Mouse (Mus musculus) erythroblast, embryonic 14.5 days (primary cell): ENCODE measurements around the gene Calm3.

Experiments used
- GATA1 ChIP-seq: IDR thresholded peaks from 2 replicates; pipeline ENCODE4 v1.6.1; 2012; ENCODE audit warnings: low read length, inconsistent platforms, mixed read lengths
- TAL1 ChIP-seq: IDR thresholded peaks from 3 replicates; pipeline ENCODE4 v1.6.1; 2012; ENCODE audit warnings: low read length, inconsistent platforms, mixed read lengths

DNA sequence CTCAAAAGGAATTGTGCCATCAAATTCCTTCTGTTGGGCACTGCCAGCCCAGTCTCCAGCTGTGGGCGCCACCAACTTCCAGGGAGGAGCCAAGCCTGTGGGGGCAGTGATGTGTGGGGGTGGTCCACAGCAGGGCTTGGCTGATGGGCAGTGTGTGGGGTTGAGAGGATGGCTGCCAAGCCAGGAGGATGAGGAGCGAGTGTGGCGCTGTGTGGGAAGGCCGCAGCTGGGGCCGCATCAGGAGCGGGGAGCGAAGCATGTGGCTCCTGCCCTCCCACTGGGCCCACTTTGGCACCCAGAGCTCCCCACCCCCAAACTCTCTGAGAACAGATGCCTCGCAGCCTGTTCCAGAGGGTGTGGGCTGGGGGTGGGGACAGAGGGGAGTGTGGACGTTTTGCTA, 5.9 kb downstream of the Calm3 start:
- TF ChIP-seq GATA1 = no peak
- TF ChIP-seq TAL1 = no peak
